Mouse (Mus musculus) Patski (cell line): ENCODE results near the gene Efemp2. TPM values are rescaled to one million over a fixed set of nuclear protein-coding genes. Genes with fewer than 3 reads are reported as not detected.
"Not testable (repeated sequence)": the region's sequence is repeated elsewhere in the genome, so short reads cannot be mapped to it uniquely, and the experiment has no call there.

Experiments
- ATAC-seq: fragments of 100-300 bp; one replicate; pipeline ENCODE4 v1.8.0; 2021
- CTCF ChIA-PET: fragments of 350-600 bp; sonication (Branson Sonifier 250); formaldehyde crosslinking; loops from one replicate; lab custom pipeline; 2022; ENCODE audit warnings: inconsistent platforms; lab: Charles Lee
- POLR2A ChIA-PET: fragments of 350-600 bp; sonication (Branson Sonifier 250); formaldehyde crosslinking; loops from one replicate; lab custom pipeline; 2022; ENCODE audit warnings: antibody characterized with exemption, inconsistent platforms; lab: Charles Lee
- DNase-seq: peaks from one replicate; pipeline ENCODE4 v3.0.0-alpha.2; 2011; ENCODE audit warnings: low read depth, low spot score
- H3K27me3 ChIP-seq: fragments of 371-371 bp; one replicate; pipeline ENCODE4 v1.5.1; 2021
- CTCF ChIP-seq: fragments of 100-300 bp; IDR thresholded peaks from one replicate; pipeline ENCODE4 v1.5.1; 2021
- in situ Hi-C: fragments of 300-500 bp; cut with MboI; formaldehyde crosslinking; loops from 3 replicates; pipeline ENCODE4 v1.11.1; 2018; ENCODE audit warnings: low pct_unique_long_range_greater_than_20kb, mixed read lengths
- polyA plus RNA-seq: library from polyadenylated mRNA; unstranded; gene quantifications from one replicate; pipeline ENCODE4 v1.2.3, GENCODE M21; 2021

The Efemp2 gene
- polyA plus RNA-seq, 1 experiment from 2014 or later = 451 TPM

- H3K27me3 ChIP-seq = no peaks in the 10 kb centered on the region
- ChIA-PET CTCF (interaction anchor here (5.4 to 12.3 kb wide), 3 partner anchors 16 to 58 kb away, joined by 65 to 143 read pairs (median 97); partner anchors contain the start of genes Ctsw, Efemp2 and Fibp), POLR2A (interaction anchor here (0.6 to 8.8 kb wide), 7 partner anchors 16 to 377 kb away, joined by 3 to 135 read pairs (median 4); partner anchors contain the start of genes Ccdc85b and Efemp2)
- peak; percentile 37 for ATAC-seq
- in situ Hi-C loops = no loop called here
- TF ChIP-seq CTCF = no peak
- DNase-seq = no peak
Observed at GRCm38 (mm10) chr19:5490313-5490897, 16.7 kb downstream of the Efemp2 start, which contains the start of gene Cfl1. Gene Cfl1 (plus strand): TSS chr19:5490455.

- ATAC-seq = peak; percentile 21
- CTCF ChIA-PET = interaction anchor here (0.8 to 12.3 kb wide), 5 partner anchors 8 to 77 kb away, joined by 3 to 143 read pairs (median 3); partner anchors contain the start of genes Ctsw and Fibp
- in situ Hi-C loops = no loop called here
- no peaks in the 10 kb centered on the region for H3K27me3 ChIP-seq
- POLR2A ChIA-PET = interaction anchor here (0.6 to 8.8 kb wide), 6 partner anchors 17 to 376 kb away, joined by 3 to 135 read pairs (median 4); partner anchors contain the start of genes Ccdc85b and Efemp2
- TF ChIP-seq CTCF = no peak
- no peak for DNase-seq
Observed at GRCm38 (mm10) chr19:5490898-5491708, 17.3 kb downstream of the Efemp2 start.

GRCm38 (mm10) chr19:5492641-5493040 is 18.9 kb downstream of the Efemp2 start:
- ChIA-PET CTCF (interaction anchor here (1.4 kb wide), 1 partner anchor 29 kb away, joined by 4 read pairs; no protein-coding TSS in a partner anchor), POLR2A (interaction anchor here (1.1 to 1.3 kb wide), 2 partner anchors 9 to 17 kb away, joined by 3 read pairs; no protein-coding TSS in a partner anchor)
- H3K27me3 ChIP-seq = no peaks in the 10 kb centered on the region
- in situ Hi-C loops = no loop called here
- no peak for TF ChIP-seq CTCF
- ATAC-seq (no peak), DNase-seq (no peak)

- ATAC-seq, DNase-seq, in situ Hi-C loops, H3K27me3 ChIP-seq: not testable (repeated sequence)
- ChIA-PET CTCF (interaction anchor here (1.4 to 1.6 kb wide), 2 partner anchors 30 to 36 kb away, joined by 3 to 4 read pairs; no protein-coding TSS in a partner anchor), POLR2A (interaction anchor here (0.6 to 1.3 kb wide), 3 partner anchors 10 to 18 kb away, joined by 3 read pairs; no protein-coding TSS in a partner anchor)
Observed at GRCm38 (mm10) chr19:5493301-5493721, 19.6 kb downstream of the Efemp2 start.

- ChIA-PET POLR2A (interaction anchor here (0.8 to 1.2 kb wide), 2 partner anchors 9 to 16 kb away, joined by 7 read pairs; partner anchors contain the start of genes 1700020D05Rik and Snx32), CTCF (interaction anchor here (1.6 kb wide), 1 partner anchor 35 kb away, joined by 3 read pairs; no protein-coding TSS in a partner anchor)
- ATAC-seq = no peak
- no peak for TF ChIP-seq CTCF
- DNase-seq = no peak
- in situ Hi-C loops = no loop called here
- H3K27me3 ChIP-seq = no peaks in the 10 kb centered on the region
Observed at GRCm38 (mm10) chr19:5494314-5494713, 20.6 kb downstream of the Efemp2 start.

GRCm38 (mm10) chr19:5495353-5496051 is 21.7 kb downstream of the Efemp2 start:
- in situ Hi-C loops = no loop called here
- ChIA-PET POLR2A (interaction anchor here (1.5 kb wide), 1 partner anchor 7 kb away, joined by 5 read pairs; the partner anchor contains the start of gene Mus81), CTCF (interaction anchor here (0.8 to 1.5 kb wide), 4 partner anchors 13 to 34 kb away, joined by 3 to 4 read pairs (median 3); no protein-coding TSS in a partner anchor)
- no peak for ATAC-seq
- H3K27me3 ChIP-seq = no peaks in the 10 kb centered on the region
- TF ChIP-seq CTCF = no peak
- no peak for DNase-seq

GRCm38 (mm10) chr19:5496052-5496370 is 22.3 kb downstream of the Efemp2 start:
- no peak for ATAC-seq
- TF ChIP-seq CTCF = no peak
- in situ Hi-C loops = no loop called here
- H3K27me3 ChIP-seq = no peaks in the 10 kb centered on the region
- no peak for DNase-seq
- CTCF ChIA-PET = interaction anchor here (0.8 to 1.5 kb wide), 4 partner anchors 13 to 34 kb away, joined by 3 to 4 read pairs (median 3); no protein-coding TSS in a partner anchor
- POLR2A ChIA-PET = interaction anchor here (1.5 kb wide), 1 partner anchor 8 kb away, joined by 5 read pairs; the partner anchor contains the start of gene Mus81

- no peaks in the 10 kb centered on the region for H3K27me3 ChIP-seq
- ChIA-PET POLR2A (no interaction called here), CTCF (interaction anchor here (1.1 kb wide), 1 partner anchor 12 kb away, joined by 4 read pairs; the partner anchor contains the start of gene Mus81)
- in situ Hi-C loops = no loop called here
- ATAC-seq (no peak), DNase-seq (no peak)
- no peak for TF ChIP-seq CTCF
Observed at GRCm38 (mm10) chr19:5500330-5500875, 26.6 kb downstream of the Efemp2 start.

- no peak for TF ChIP-seq CTCF
- H3K27me3 ChIP-seq = no peaks in the 10 kb centered on the region
- ChIA-PET POLR2A (interaction anchor here (1.5 kb wide), 1 partner anchor 9 kb away, joined by 7 read pairs; no protein-coding TSS in a partner anchor), CTCF (interaction anchor here (1.1 kb wide), 1 partner anchor 26 kb away, joined by 4 read pairs; no protein-coding TSS in a partner anchor)
- DNase-seq (no peak), ATAC-seq (no peak)
- in situ Hi-C loops = no loop called here
Observed at GRCm38 (mm10) chr19:5503687-5504086, 29.9 kb downstream of the Efemp2 start, which contains the start of gene 1700020D05Rik. Gene 1700020D05Rik (minus strand): TSS chr19:5503787.
